Mouse (Mus musculus) layer of hippocampus, adult 11-12 months (tissue): ENCODE measurements at regions not wholly inside any gene's neighbourhood (a gene's known extent, or its start where the extent isn't known, plus 50 kb on each side); places are given as distances from the start of the nearest gene placed in this dataset.

Experiments used
- DNase-seq: peaks from one replicate; pipeline ENCODE4 v3.0.0; 2022; ENCODE audit warnings: low spot score

DNA sequence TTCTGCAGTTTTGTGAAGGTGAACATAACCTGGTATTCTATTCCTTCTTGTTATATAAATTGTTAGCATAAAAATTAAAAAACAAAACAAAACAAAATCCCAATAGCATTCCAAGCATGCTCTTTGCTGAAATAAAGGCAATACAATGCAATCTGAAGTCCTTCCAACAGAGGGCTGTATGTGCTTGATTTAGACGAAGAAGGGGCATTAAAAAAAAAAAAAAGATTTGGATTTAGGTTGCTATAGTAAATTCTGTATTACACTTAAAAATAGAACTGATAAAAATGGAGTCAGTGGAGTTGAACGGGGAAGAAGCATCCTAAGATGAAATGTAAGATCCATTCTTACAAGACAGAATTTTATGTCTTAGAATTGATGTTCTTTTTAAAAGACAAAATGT lies 810.6 kb upstream of the Gm5150 start:
- DNase-seq = peak; percentile 40

DNA sequence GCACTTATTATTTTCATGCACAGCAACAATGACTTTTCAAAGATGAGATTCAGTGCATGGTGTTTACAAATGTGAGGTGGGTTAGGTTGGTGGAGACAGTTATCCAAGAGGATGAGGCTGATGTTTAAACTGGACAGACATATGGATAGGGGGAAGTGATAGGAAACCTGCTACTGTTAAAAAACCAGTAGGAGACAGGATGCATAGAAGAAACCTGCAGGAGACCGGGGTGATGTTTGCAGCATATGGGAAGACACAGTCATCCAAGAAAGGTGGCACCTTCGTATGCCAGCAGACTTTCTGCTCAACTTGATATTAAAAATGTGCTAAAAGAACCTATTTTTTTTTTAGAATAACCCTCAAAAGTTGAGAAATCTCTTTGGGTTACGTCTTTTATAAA lies 809.9 kb upstream of the Gm5150 start:
- no peak for DNase-seq

- DNase-seq = no peak
Measured at GRCm38 (mm10) chr3:16810878-16811611, 804.8 kb upstream of the Gm5150 start.

DNA sequence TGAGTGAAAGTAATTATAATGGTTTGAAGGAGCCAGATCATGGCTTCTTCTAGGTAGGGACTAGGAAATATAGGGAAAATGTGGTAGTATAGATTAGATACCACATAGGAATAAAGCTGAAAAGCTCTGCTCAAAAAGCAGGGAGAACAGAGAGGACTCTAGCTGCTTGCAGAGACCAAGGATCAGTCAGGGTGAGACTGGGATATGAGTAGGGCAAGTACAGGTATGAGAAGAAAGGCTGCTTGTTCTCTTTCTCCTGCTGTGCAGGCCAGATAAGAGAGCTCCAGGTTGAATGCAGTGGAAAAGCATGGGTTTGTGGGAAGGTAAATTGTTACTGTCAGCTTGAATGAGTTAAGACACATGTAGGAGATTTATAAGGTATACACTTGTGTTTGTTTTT lies 797.4 kb upstream of the Gm5150 start:
- no peak for DNase-seq
